Mouse (Mus musculus) hindbrain, postnatal 0 days (tissue): ENCODE data around the gene Elavl1. TPM values are rescaled to one million over a fixed set of nuclear protein-coding genes. Genes with fewer than 3 reads are reported as not detected.

Source experiments
- ATAC-seq: fragments of 200-750 bp; cut with Nextera tagmentation; 2 replicates; pipeline ENCODE4 v1.8.0; 2017; ENCODE audit warnings: mild to moderate bottlenecking, moderate TSS enrichment, moderate library complexity
- DNase-seq: peaks from one replicate; pipeline ENCODE4 v3.0.0-alpha.2; 2015; ENCODE audit warnings: low spot score
- H3K27ac ChIP-seq: fragments of 300-500 bp; sonication (generic); 2 replicates; pipeline ENCODE4 v1.5.1; 2014; ENCODE audit warnings: mild to moderate bottlenecking
- H3K27me3 ChIP-seq: fragments of 300-500 bp; sonication (generic); 2 replicates; pipeline ENCODE4 v1.6.1; 2014; ENCODE audit warnings: low read length, mixed read lengths; ENCODE audit not compliant: insufficient read depth
- H3K36me3 ChIP-seq: fragments of 300-500 bp; sonication (generic); 2 replicates; pipeline ENCODE4 v1.6.1; 2014; ENCODE audit warnings: low read length, mixed read lengths; ENCODE audit not compliant: insufficient read depth
- H3K4me1 ChIP-seq: fragments of 300-500 bp; sonication (generic); 2 replicates; pipeline ENCODE4 v1.6.1; 2014; ENCODE audit warnings: antibody characterized with exemption, low read length, mixed read lengths; ENCODE audit not compliant: insufficient read depth
- H3K4me2 ChIP-seq: fragments of 300-500 bp; sonication (generic); 2 replicates; pipeline ENCODE4 v1.6.1; 2014; ENCODE audit warnings: low read depth, mild to moderate bottlenecking, low read length, moderate library complexity, mixed read lengths
- H3K4me3 ChIP-seq: fragments of 300-500 bp; sonication (generic); 2 replicates; pipeline ENCODE4 v1.5.1; 2014; ENCODE audit warnings: low read length
- H3K9ac ChIP-seq: fragments of 300-500 bp; sonication (generic); replicated peaks from 2 replicates; pipeline ENCODE4 v1.6.1; 2014; ENCODE audit warnings: mild to moderate bottlenecking, low read length, moderate library complexity, mixed read lengths
- H3K9me3 ChIP-seq: fragments of 300-500 bp; sonication (generic); 2 replicates; pipeline ENCODE4 v1.6.1; 2016; ENCODE audit warnings: low read length, mixed read lengths
- CTCF ChIP-seq: IDR thresholded peaks from 2 replicates; pipeline ENCODE4 v1.5.1; 2016; ENCODE audit warnings: antibody characterized with exemption, control low read depth, low read depth
- WGBS: fragments of 180-500 bp; shearing (Covaris S2); extraction: QIAGEN DNeasy Blood & Tissue Kit; methylation state at CpG from one replicate; pipeline ENCODE4 v1.1.7; 2014; 5-methylcytosine and 5-hydroxymethylcytosine counted together
- polyA plus RNA-seq: library from polyadenylated mRNA; unstranded; fragments of >200 nt; fragmentation: Nextera tagmentation; extraction: Ambion mirVana; gene quantifications from 2 replicates; pipeline ENCODE4 v1.2.1, GENCODE M21; 2015
- total RNA-seq: library from RNA; depleted of rRNA; stranded (reverse); fragments of >200 nt; gene quantifications from 2 replicates; pipeline ENCODE4 v1.2.3, GENCODE M21; 2014; rRNA removed

Gene Elavl1
- total RNA-seq (56.2 and 61.0 TPM in 2 replicates), polyA plus RNA-seq (64.6 and 68.4 TPM in 2 replicates)

DNA sequence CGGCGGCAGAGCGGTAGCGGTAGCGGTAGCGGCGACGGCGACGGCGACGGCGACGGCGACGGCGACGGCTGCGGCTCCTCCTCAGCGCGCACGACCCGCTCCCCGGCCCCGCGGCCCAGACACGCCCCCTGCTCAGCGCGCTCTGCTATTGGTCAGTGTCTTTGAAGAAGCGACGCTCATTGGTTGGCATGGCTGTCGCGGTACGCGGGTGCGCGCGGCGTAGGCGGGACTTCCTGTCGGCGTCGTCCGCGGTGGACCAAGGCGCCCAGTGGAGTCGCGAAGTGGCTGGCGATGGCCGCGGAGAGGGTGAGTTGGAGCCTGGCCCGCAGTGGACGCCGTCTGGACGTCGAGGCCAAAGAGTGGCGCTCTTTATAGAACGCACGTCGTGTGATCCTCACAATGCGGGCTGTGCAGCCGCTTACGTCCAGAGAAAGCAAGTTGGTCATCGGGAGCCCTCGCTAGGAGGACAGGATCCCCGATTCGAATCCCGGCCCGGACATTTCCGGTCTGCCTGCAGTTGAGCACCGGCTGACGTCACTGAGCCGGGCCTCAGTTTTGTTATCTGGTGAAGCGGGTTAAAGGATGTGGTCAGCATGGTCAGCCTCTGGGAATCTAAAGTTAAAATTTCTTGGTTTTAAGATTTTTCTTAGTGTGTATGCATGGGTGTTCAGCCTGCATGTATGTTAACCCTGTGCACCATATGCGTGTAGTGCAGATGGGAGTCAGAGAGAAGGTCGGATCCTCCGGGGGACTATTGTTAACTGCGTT lies at the start of gene Elavl1, which contains the start of gene Ccl25:
Elavl1 (minus strand) TSS at position 431 of the 768 bp plus-strand sequence.
Ccl25 (plus strand) TSS at position 228 of the 768 bp plus-strand sequence.
- peak; percentile 99 for ATAC-seq

DNA sequence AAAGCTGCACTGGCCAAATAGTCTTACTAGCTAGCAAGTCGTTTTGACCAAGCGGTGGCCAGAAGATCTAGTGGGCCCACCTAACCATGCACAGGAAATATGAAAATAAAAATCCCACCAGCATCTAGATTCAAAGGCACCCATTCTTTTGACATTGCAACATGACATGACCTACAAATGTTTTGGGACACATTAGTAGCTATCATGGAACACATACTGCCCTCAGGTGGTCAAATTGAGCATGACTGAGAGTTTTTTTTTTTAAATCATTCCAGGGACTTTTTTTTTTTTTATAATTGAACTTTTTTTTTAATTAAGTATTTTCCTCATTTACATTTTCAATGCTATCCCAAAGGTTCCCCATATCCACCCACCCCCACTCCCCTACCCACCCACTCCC lies 47.4 kb upstream of the Elavl1 start:
- Histone ChIP-seq H3K27me3 (no peaks in the 10 kb centered on the region), H3K4me3 (no peak overlapping the region), H3K4me2 (no peak overlapping the region), H3K4me1 (no peaks in the 10 kb centered on the region), H3K27ac (no peak overlapping the region), H3K9me3 (no peaks in the 10 kb centered on the region), H3K9ac (no peak overlapping the region), H3K36me3 (no peaks in the 10 kb centered on the region)
- peak; percentile 38 for TF ChIP-seq CTCF
- peak; percentile 7 for DNase-seq
- no peak for ATAC-seq
- WGBS: 68% methylated on average over 2 of the region's 2 CpGs

More for the DNA sequence above, at the start of gene Elavl1, which contains the start of gene Ccl25:
- 0 out of 2 replicates have a peak, but pooled peaks have one; percentile 3 for TF ChIP-seq CTCF
- H3K9me3 ChIP-seq: no peaks in the 10 kb centered on the region
- peak within 1 kb of the TSS; percentile 96 for H3K9ac ChIP-seq
- peak within 1 kb of the TSS; percentile 89 for H3K27ac ChIP-seq
- H3K27me3 ChIP-seq: no peaks in the 10 kb centered on the region
- 2% methylated on average over 71 of the region's 78 CpGs for WGBS
- peak within 1 kb of the TSS; percentile 88 for H3K4me2 ChIP-seq
- peaks cover 3% of the 10 kb centered on the region; the same call in 1 of the 2 replicates for H3K36me3 ChIP-seq
- DNase-seq: peak; percentile 98
- peaks cover 8% of the 10 kb centered on the region; the same call in 1 of the 2 replicates for H3K4me1 ChIP-seq
- peak within 1 kb of the TSS; percentile 88 for H3K4me3 ChIP-seq

DNA sequence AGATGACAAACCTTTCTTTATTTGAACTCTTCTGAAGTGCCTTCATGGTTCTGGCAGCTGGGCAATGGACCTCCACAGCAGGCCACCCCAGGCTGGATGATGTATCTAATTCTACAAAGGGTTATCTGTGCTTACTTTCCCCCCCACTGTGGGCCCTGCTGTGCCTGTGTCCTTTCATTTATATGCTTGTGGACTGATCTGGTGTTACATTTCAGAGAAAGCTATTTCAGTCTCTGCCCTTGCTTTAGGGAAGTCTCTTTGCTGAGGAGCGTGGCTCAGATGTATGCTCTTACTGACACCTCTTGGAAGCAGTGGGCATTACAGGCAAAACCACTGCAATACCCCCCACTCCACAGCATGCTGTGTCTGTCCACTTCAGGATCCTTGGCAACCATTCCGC lies 44.9 kb upstream of the Elavl1 start:
- Histone ChIP-seq H3K36me3 (no peaks in the 10 kb centered on the region), H3K4me3 (no peak overlapping the region), H3K9ac (no peak overlapping the region), H3K27me3 (no peaks in the 10 kb centered on the region), H3K4me1 (no peaks in the 10 kb centered on the region), H3K9me3 (no peaks in the 10 kb centered on the region), H3K4me2 (no peak overlapping the region), H3K27ac (no peak overlapping the region)
- ATAC-seq (peak; percentile 80), DNase-seq (peak; percentile 51)
- WGBS: 26% methylated on average over 2 of the region's 2 CpGs
- peak; percentile 51 for TF ChIP-seq CTCF

DNA sequence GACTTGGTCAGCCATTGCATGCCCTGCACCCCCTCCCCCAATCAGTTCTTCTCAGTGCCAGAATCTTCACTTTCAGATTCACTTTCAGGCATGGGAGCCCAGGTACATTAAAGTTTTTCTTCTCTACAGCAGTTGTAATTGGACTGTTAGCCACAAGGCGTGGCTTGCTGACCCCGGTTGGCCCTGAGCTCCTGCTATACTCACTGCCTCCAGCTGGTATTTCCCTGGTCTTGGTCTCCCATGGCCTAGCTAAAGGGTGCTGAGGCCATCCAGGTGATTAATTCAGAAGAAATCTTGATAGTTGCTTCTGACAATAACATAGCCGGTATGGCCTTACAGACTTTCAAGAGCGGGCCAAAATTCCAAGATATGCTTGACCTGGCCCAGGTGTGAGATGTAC lies 43.3 kb upstream of the Elavl1 start:
- TF ChIP-seq CTCF: no peak
- ATAC-seq: no peak
- Histone ChIP-seq H3K4me1 (no peaks in the 10 kb centered on the region), H3K9ac (no peak overlapping the region), H3K4me2 (no peak overlapping the region), H3K27ac (no peak overlapping the region), H3K27me3 (no peaks in the 10 kb centered on the region), H3K4me3 (no peak overlapping the region), H3K36me3 (no peaks in the 10 kb centered on the region), H3K9me3 (no peaks in the 10 kb centered on the region)
- 93% methylated on average over 4 of the region's 4 CpGs for WGBS
- no peak for DNase-seq

DNA sequence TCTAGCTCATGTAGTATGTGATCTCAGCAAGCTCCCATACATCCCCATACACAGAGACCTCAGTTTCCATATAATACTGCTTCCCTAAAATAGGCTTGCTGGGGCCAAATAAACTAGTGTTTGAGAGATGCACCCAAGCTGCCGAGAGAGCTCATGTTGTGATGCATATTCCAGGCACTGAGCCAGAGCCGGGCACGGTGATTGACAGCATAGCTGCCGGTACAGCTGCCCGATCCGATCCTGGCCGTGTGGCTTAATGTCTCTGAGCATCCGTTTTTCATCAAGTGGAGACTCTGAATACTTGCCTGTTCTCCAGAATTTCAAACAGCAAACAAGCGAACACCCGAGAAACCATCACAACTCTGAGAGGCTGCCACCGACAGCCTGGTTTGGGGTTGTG lies 42.6 kb upstream of the Elavl1 start:
- WGBS: 51% methylated on average over 11 of the region's 11 CpGs
- no peaks in the 10 kb centered on the region for H3K27me3 ChIP-seq
- TF ChIP-seq CTCF: no peak
- no peaks in the 10 kb centered on the region for H3K9me3 ChIP-seq
- H3K9ac ChIP-seq: no peak overlapping the region
- H3K36me3 ChIP-seq: no peaks in the 10 kb centered on the region
- H3K27ac ChIP-seq: no peak overlapping the region
- H3K4me1 ChIP-seq: no peaks in the 10 kb centered on the region
- H3K4me3 ChIP-seq: no peak overlapping the region
- H3K4me2 ChIP-seq: no peak overlapping the region
- DNase-seq (peak; percentile 66), ATAC-seq (peak; percentile 56)

DNA sequence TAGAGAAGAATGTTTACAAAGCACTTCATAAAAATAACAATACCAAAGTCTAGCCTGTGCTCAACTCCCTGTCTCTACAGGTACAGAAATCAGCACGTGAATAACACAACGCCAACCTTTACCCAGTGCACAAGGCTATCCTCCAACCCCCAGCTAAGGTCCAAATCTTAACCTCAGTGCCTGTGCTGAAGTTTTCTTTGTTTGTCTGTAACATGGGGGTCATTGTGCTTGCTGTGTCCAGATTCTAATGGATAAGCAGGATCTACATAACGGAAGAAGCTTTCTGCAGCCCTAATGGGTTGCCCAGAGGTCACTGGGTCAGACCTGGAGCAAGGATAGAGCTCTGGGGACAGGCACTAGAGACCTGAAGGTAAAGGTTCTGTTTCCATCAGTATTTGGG lies 41.0 kb upstream of the Elavl1 start:
- DNase-seq: no peak

DNA sequence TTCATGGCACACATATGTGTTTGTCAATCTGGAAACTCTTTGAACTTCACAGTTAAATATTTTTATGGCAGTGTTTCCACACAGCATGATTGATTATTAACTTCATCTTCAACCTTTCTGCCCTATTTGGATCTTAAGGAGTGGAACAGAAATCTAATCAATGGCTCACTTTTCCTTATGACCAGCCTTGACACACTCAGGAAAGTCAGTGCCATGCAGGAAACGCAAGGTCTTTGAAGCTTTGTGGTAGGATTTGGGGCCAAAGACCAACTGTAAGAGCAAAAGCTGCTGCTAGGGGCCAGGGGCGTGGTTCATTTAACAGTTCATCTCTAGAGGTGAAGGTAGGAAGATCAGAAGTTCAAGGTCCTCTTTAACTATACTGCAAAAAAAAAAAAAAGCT lies 35.7 kb upstream of the Elavl1 start:
- Histone ChIP-seq H3K27me3 (no peaks in the 10 kb centered on the region), H3K4me2 (no peak overlapping the region), H3K27ac (no peak overlapping the region), H3K9ac (no peak overlapping the region), H3K36me3 (no peaks in the 10 kb centered on the region), H3K4me1 (no peaks in the 10 kb centered on the region), H3K9me3 (no peaks in the 10 kb centered on the region), H3K4me3 (no peak overlapping the region)
- no peak for ATAC-seq
- no peak for DNase-seq
- 87% methylated on average over 2 of the region's 2 CpGs for WGBS
- no peak for TF ChIP-seq CTCF

More for the DNA sequence above, 41.0 kb upstream of the Elavl1 start:
- no peak overlapping the region for H3K4me3 ChIP-seq
- no peak overlapping the region for H3K9ac ChIP-seq
- no peaks in the 10 kb centered on the region for H3K36me3 ChIP-seq
- no peaks in the 10 kb centered on the region for H3K9me3 ChIP-seq
- H3K27me3 ChIP-seq: no peaks in the 10 kb centered on the region
- WGBS: 87% methylated on average over 3 of the region's 3 CpGs
- H3K4me2 ChIP-seq: no peak overlapping the region
- ATAC-seq: no peak
- no peak for TF ChIP-seq CTCF
- no peak overlapping the region for H3K27ac ChIP-seq
- H3K4me1 ChIP-seq: no peaks in the 10 kb centered on the region
